Mouse (Mus musculus) liver, adult 2 months (tissue): ENCODE data around the gene Mgme1.

Source experiments
- CTCF ChIP-seq: fragments of 200-500 bp; IDR thresholded peaks from 2 replicates; pipeline ENCODE4 v1.5.1; 2011; ENCODE audit warnings: low read depth, low read length, control low read depth
- POLR2A ChIP-seq: fragments of 200-500 bp; IDR thresholded peaks from 2 replicates; pipeline ENCODE4 v1.6.1; 2011; ENCODE audit warnings: low read length, control low read depth; ENCODE audit not compliant: insufficient read depth; ENCODE audit errors: extremely low read depth

- TF ChIP-seq CTCF = no peak
- no peak for TF ChIP-seq POLR2A
These were observed 43.4 kb upstream of the Mgme1 start for GRCm38 (mm10) chr2:144226906-144227586.
